Mouse (Mus musculus) embryonic fibroblast, embryonic 13.5 days (primary cell): ENCODE measurements around the gene Fbxw8. TPM values are rescaled to one million over a fixed set of nuclear protein-coding genes. Genes with fewer than 3 reads are reported as not detected.

Experiments
- H3K27ac ChIP-seq: 2 replicates; pipeline ENCODE4 v1.5.1; 2012; ENCODE audit warnings: low read length, control low read depth, inconsistent platforms; ENCODE audit not compliant: insufficient read depth
- H3K4me1 ChIP-seq: 2 replicates; pipeline ENCODE4 v1.6.1; 2011; ENCODE audit warnings: low read length; ENCODE audit not compliant: control insufficient read depth, insufficient read depth
- H3K4me3 ChIP-seq: 2 replicates; pipeline ENCODE4 v1.5.1; 2011; ENCODE audit warnings: mild to moderate bottlenecking, control low read depth, low read length; ENCODE audit not compliant: insufficient read depth
- CTCF ChIP-seq: IDR thresholded peaks from 2 replicates; pipeline ENCODE4 v1.5.1; 2011; ENCODE audit warnings: mild to moderate bottlenecking, control low read depth, low read length, moderate library complexity, borderline replicate concordance; ENCODE audit not compliant: insufficient read depth
- POLR2A ChIP-seq: IDR thresholded peaks from 2 replicates; pipeline ENCODE4 v1.6.1; 2011; ENCODE audit warnings: low read depth, mild to moderate bottlenecking, control low read depth, low read length, moderate library complexity
- polyA plus RNA-seq: library from polyadenylated mRNA; stranded (reverse); fragments of >200 nt; gene quantifications from 2 replicates; pipeline ENCODE4 v1.2.4, GENCODE M21; 2011; ENCODE audit warnings: low read depth; ENCODE audit not compliant: missing spikeins, insufficient read length

Gene Fbxw8
- polyA plus RNA-seq, 1 experiment = 48.1 TPM

- Histone ChIP-seq H3K27ac (no peak overlapping the region), H3K4me3 (no peak overlapping the region), H3K4me1 (peaks cover 26% of the 10 kb centered on the region)
- TF ChIP-seq CTCF = no peak
- no peak for TF ChIP-seq POLR2A
Measured at GRCm38 (mm10) chr5:118084171-118084727, 71.0 kb downstream of the Fbxw8 start.

- no peak overlapping the region for H3K4me3 ChIP-seq
- no peak overlapping the region for H3K27ac ChIP-seq
- TF ChIP-seq CTCF (no peak), POLR2A (no peak)
- peaks cover 32% of the 10 kb centered on the region for H3K4me1 ChIP-seq
Measured at GRCm38 (mm10) chr5:118083060-118083638, 72.1 kb downstream of the Fbxw8 start.

GRCm38 (mm10) chr5:118081996-118082395 is 73.3 kb downstream of the Fbxw8 start:
- Histone ChIP-seq H3K4me1 (peaks cover 32% of the 10 kb centered on the region), H3K4me3 (no peak overlapping the region), H3K27ac (no peak overlapping the region)
- TF ChIP-seq POLR2A (no peak), CTCF (no peak)

GRCm38 (mm10) chr5:118081374-118081949 is 73.8 kb downstream of the Fbxw8 start:
- no peak for TF ChIP-seq CTCF
- no peak for TF ChIP-seq POLR2A
- Histone ChIP-seq H3K27ac (no peak overlapping the region), H3K4me1 (peaks cover 32% of the 10 kb centered on the region), H3K4me3 (no peak overlapping the region)

GRCm38 (mm10) chr5:118079839-118080250 is 75.4 kb downstream of the Fbxw8 start:
- Histone ChIP-seq H3K4me1 (peaks cover 31% of the 10 kb centered on the region), H3K27ac (no peak overlapping the region)

GRCm38 (mm10) chr5:118079354-118079753 is 75.9 kb downstream of the Fbxw8 start:
- Histone ChIP-seq H3K4me1 (peaks cover 28% of the 10 kb centered on the region), H3K27ac (no peak overlapping the region), H3K4me3 (no peak overlapping the region)
- no peak for TF ChIP-seq POLR2A
- TF ChIP-seq CTCF = no peak

More at GRCm38 (mm10) chr5:118079839-118080250, 75.4 kb downstream of the Fbxw8 start:
- no peak overlapping the region for H3K4me3 ChIP-seq
- TF ChIP-seq POLR2A (no peak), CTCF (no peak)

- no peak overlapping the region for H3K4me3 ChIP-seq
- TF ChIP-seq CTCF (no peak), POLR2A (no peak)
- H3K4me1 ChIP-seq = peaks cover 25% of the 10 kb centered on the region
- no peak overlapping the region for H3K27ac ChIP-seq
Measured at GRCm38 (mm10) chr5:118078550-118078949, 76.7 kb downstream of the Fbxw8 start.

GRCm38 (mm10) chr5:118076721-118077592 is 78.3 kb downstream of the Fbxw8 start:
- Histone ChIP-seq H3K4me3 (no peak overlapping the region), H3K4me1 (peaks cover 21% of the 10 kb centered on the region), H3K27ac (no peak overlapping the region)
- no peak for TF ChIP-seq POLR2A

- H3K4me3 ChIP-seq = no peak overlapping the region
- H3K27ac ChIP-seq = no peak overlapping the region
- no peaks in the 10 kb centered on the region for H3K4me1 ChIP-seq
- TF ChIP-seq POLR2A = no peak
- TF ChIP-seq CTCF = no peak
Measured at GRCm38 (mm10) chr5:118073213-118073773, 82.0 kb downstream of the Fbxw8 start.
